In genomic region chr9:42627146-42627545, GRCm38 (mm10) we compare ENCODE assay signal across 27 mouse cellular contexts.
DNase-seq lines count a peak whose midpoint lies in the region; ATAC-seq and TF ChIP-seq lines count a peak whose summit lies in the region.
"Had no signal": no experiment of that assay in that cellular context is flagged by ENCODE, and none has a peak within 500 bp of the region (broad histone marks: within the 10 kb centered on the region; RNA-seq: fewer than 3 reads in every experiment).

No protein-coding gene starts in this region.

- H3K9ac ChIP-seq in hindbrain, embryonic 13.5 days, result no peak overlapping the region
- H3K9ac ChIP-seq in hindbrain, postnatal 0 days (replicated peaks; ENCODE audit: low read length), result no peak overlapping the region
- H3K9ac ChIP-seq in forebrain, embryonic 14.5 days (ENCODE audit: low read length), result no peak overlapping the region
- H3K9ac ChIP-seq: embryonic facial prominence, embryonic 15.5 days; heart, embryonic 15.5 days; limb, embryonic 12.5 days; liver, embryonic 15.5 days; lung, embryonic 15.5 days; midbrain, embryonic 12.5 days; neural tube, embryonic 12.5 days; stomach, embryonic 15.5 days had no signal

- no peaks in the 10 kb centered on the region for H3K9me3 ChIP-seq in hindbrain, embryonic 13.5 days
- H3K9me3 ChIP-seq in hindbrain, postnatal 0 days (ENCODE audit: low read length), result no peaks in the 10 kb centered on the region
- H3K9me3 ChIP-seq in forebrain, embryonic 14.5 days (replicated peaks; ENCODE audit: control insufficient read depth, low read length), result no peaks in the 10 kb centered on the region
- H3K9me3 ChIP-seq: embryonic facial prominence, embryonic 10.5 days; embryonic facial prominence, embryonic 15.5 days; heart, embryonic 10.5 days; heart, embryonic 15.5 days; limb, embryonic 12.5 days; liver, embryonic 15.5 days; lung, embryonic 15.5 days; midbrain, embryonic 12.5 days; neural tube, embryonic 12.5 days; stomach, embryonic 15.5 days had no signal

- H3K4me3 ChIP-seq in hindbrain, embryonic 13.5 days, result no peak overlapping the region
- H3K4me3 ChIP-seq in hindbrain, postnatal 0 days (ENCODE audit: low read length), result no peak overlapping the region
- H3K4me3 ChIP-seq in forebrain, embryonic 14.5 days (ENCODE audit: low read depth, low read length), result no peak overlapping the region
- no peak overlapping the region for H3K4me3 ChIP-seq in lung, adult 2 months (replicated peaks; ENCODE audit: extremely low read depth, low read depth, low read length)
- H3K4me3 ChIP-seq: embryonic facial prominence, embryonic 10.5 days; embryonic facial prominence, embryonic 15.5 days; heart, embryonic 10.5 days; heart, embryonic 15.5 days; limb, embryonic 12.5 days; liver, embryonic 15.5 days; lung, embryonic 15.5 days; midbrain, embryonic 12.5 days; myocyte; neural tube, embryonic 12.5 days; stomach, embryonic 15.5 days had no signal

- no peak for ATAC-seq in hindbrain, embryonic 13.5 days (ENCODE audit: low FRiP score)
- no peak for ATAC-seq in hindbrain, postnatal 0 days
- ATAC-seq in forebrain, embryonic 14.5 days, result peak; percentile 32; the same call in 1 of the 2 replicates
- no peak for ATAC-seq in CD4-positive, CD25-positive, alpha-beta regulatory T cell, adult 4 months
- ATAC-seq: activated CD4-positive, CD25-positive, alpha-beta regulatory T cell, adult 4 months; intestine, embryonic 16.5 days had no signal

- no peak for TF ChIP-seq CTCF in hindbrain, postnatal 0 days (IDR thresholded peaks at IDR 0.05; ENCODE audit: low read depth)
- no peak for TF ChIP-seq CTCF in brain, embryonic 14.5 days (IDR thresholded peaks at IDR 0.05; ENCODE audit: borderline replicate concordance, extremely low read depth, insufficient read depth, insufficient read length)
- TF ChIP-seq CTCF in lung, adult 2 months (IDR thresholded peaks at IDR 0.05; ENCODE audit: insufficient read depth, low read length), result no peak

- peaks cover 4% of the 10 kb centered on the region; the same call in 1 of the 2 replicates for H3K36me3 ChIP-seq in hindbrain, embryonic 13.5 days
- H3K36me3 ChIP-seq in hindbrain, postnatal 0 days (ENCODE audit: insufficient read depth, low read length), result no peaks in the 10 kb centered on the region
- no peaks in the 10 kb centered on the region for H3K36me3 ChIP-seq in forebrain, embryonic 14.5 days (ENCODE audit: control insufficient read depth, insufficient read depth, low read length)
- H3K36me3 ChIP-seq: embryonic facial prominence, embryonic 10.5 days; embryonic facial prominence, embryonic 15.5 days; heart, embryonic 10.5 days; heart, embryonic 15.5 days; limb, embryonic 12.5 days; liver, embryonic 15.5 days; lung, embryonic 15.5 days; midbrain, embryonic 12.5 days; neural tube, embryonic 12.5 days; stomach, embryonic 15.5 days had no signal

- 51% methylated on average over 8 of the region's 8 CpGs for WGBS in hindbrain, embryonic 13.5 days
- WGBS in hindbrain, postnatal 0 days, result 50% methylated on average over 8 of the region's 8 CpGs
- 44% methylated on average over 8 of the region's 8 CpGs for WGBS in forebrain, embryonic 14.5 days
- WGBS in lung, adult 2 months, result 48% methylated on average over 8 of the region's 8 CpGs

- H3K4me1 ChIP-seq in hindbrain, embryonic 13.5 days (replicated peaks), result peaks cover 23% of the 10 kb centered on the region
- H3K4me1 ChIP-seq in hindbrain, postnatal 0 days (ENCODE audit: insufficient read depth, low read length), result peaks cover 8% of the 10 kb centered on the region; the same call in 1 of the 2 replicates
- H3K4me1 ChIP-seq in forebrain, embryonic 14.5 days (ENCODE audit: control insufficient read depth, insufficient read depth, low read length), result peaks cover 31% of the 10 kb centered on the region
- no peaks in the 10 kb centered on the region for H3K4me1 ChIP-seq in lung, adult 2 months (ENCODE audit: control insufficient read depth, insufficient read depth, low read length)
- H3K4me1 ChIP-seq: heart, embryonic 10.5 days; heart, embryonic 15.5 days; liver, embryonic 15.5 days; lung, embryonic 15.5 days had no signal

- no peak for DNase-seq in hindbrain, postnatal 0 days (ENCODE audit: low spot score)
- DNase-seq in brain, embryonic 14.5 days (ENCODE audit: low read depth), result peak; percentile 73
- peak; percentile 61 for DNase-seq in forebrain, embryonic 14.5 days (ENCODE audit: low spot score)
- DNase-seq in layer of hippocampus, adult 9-11 months, result peak; percentile 44
- no peak for DNase-seq in lung, adult 2 months
- DNase-seq: adrenal gland, adult 2 months; adrenal gland, postnatal 36 days; gastrocnemius, postnatal 25 days; heart, adult 11 months; kidney, adult 9 months; retina, postnatal 1 day; right cerebral cortex, postnatal 25 days had no signal

- H3K27ac ChIP-seq in hindbrain, embryonic 13.5 days, result peak overlapping the region; percentile 55; the same call in 1 of the 2 replicates
- no peak overlapping the region for H3K27ac ChIP-seq in hindbrain, postnatal 0 days
- no peak overlapping the region; the same call in 1 of the 2 replicates for H3K27ac ChIP-seq in forebrain, embryonic 14.5 days (ENCODE audit: low read depth, low read length)
- H3K27ac ChIP-seq: embryonic facial prominence, embryonic 10.5 days; embryonic facial prominence, embryonic 15.5 days; heart, embryonic 10.5 days; heart, embryonic 15.5 days; limb, embryonic 12.5 days; liver, embryonic 15.5 days; lung, embryonic 15.5 days; neural tube, embryonic 12.5 days; stomach, embryonic 15.5 days had no signal

- TF ChIP-seq POLR2A in brain, embryonic 14.5 days (IDR thresholded peaks at IDR 0.05; ENCODE audit: borderline replicate concordance, extremely low read depth, insufficient read depth, insufficient read length, poor library complexity, severe bottlenecking), result no peak
- no peak for TF ChIP-seq POLR2A in lung, adult 2 months (IDR thresholded peaks at IDR 0.05; ENCODE audit: borderline replicate concordance, extremely low read depth, low read depth, low read length)

- H3K27me3 ChIP-seq in hindbrain, embryonic 13.5 days, result 0 out of 2 replicates have a peak, but pooled peaks cover 4% of the 10 kb centered on the region
- no peaks in the 10 kb centered on the region for H3K27me3 ChIP-seq in hindbrain, postnatal 0 days (ENCODE audit: insufficient read depth, low read length)
- H3K27me3 ChIP-seq in forebrain, embryonic 14.5 days (replicated peaks; ENCODE audit: control insufficient read depth, insufficient read depth, low read length), result no peaks in the 10 kb centered on the region
- H3K27me3 ChIP-seq: embryonic facial prominence, embryonic 15.5 days; liver, embryonic 15.5 days; lung, embryonic 15.5 days; midbrain, embryonic 12.5 days; neural tube, embryonic 12.5 days; stomach, embryonic 15.5 days had no signal

- H3K4me2 ChIP-seq in hindbrain, embryonic 13.5 days, result no peak overlapping the region
- no peak overlapping the region for H3K4me2 ChIP-seq in hindbrain, postnatal 0 days (ENCODE audit: low read depth, low read length)
- H3K4me2 ChIP-seq in forebrain, embryonic 14.5 days (ENCODE audit: low read length), result no peak overlapping the region
- H3K4me2 ChIP-seq: embryonic facial prominence, embryonic 15.5 days; heart, embryonic 15.5 days; limb, embryonic 12.5 days; liver, embryonic 15.5 days; lung, embryonic 15.5 days; midbrain, embryonic 12.5 days; neural tube, embryonic 12.5 days; stomach, embryonic 15.5 days had no signal

Comparison
In these comparisons a context has a peak if more than half of its experiments do, and no peak if none do; other contexts are left out.
1. DNase-seq: peak in brain, embryonic 14.5 days (single experiment), forebrain, embryonic 14.5 days (single experiment) and layer of hippocampus, adult 9-11 months (single experiment); none in hindbrain, postnatal 0 days (single experiment) and lung, adult 2 months (single experiment).